Mouse (Mus musculus): ENCODE results near the gene Timm22.

Timm22 gene

GRCm38 (mm10) chr11:76388711-76389110 lies 18.0 kb upstream of the Timm22 start:
- DNase-seq (ENCODE audit: low spot score in 2 of 2): no peak

- DNase-seq (ENCODE audit: low spot score in 2 of 2): no peak
These were observed 14.2 kb upstream of the Timm22 start for GRCm38 (mm10) chr11:76392532-76392931.

- no peak for DNase-seq (ENCODE audit: low spot score in 2 of 2)
These were observed 13.8 kb upstream of the Timm22 start for GRCm38 (mm10) chr11:76392996-76393395.

GRCm38 (mm10) chr11:76397650-76398311 lies 9.0 kb upstream of the Timm22 start:
- DNase-seq (ENCODE audit: low spot score in 2 of 2): no peak

GRCm38 (mm10) chr11:76398312-76398797 lies 8.4 kb upstream of the Timm22 start:
- peak in 1 of 2 experiments; percentile 43 for DNase-seq (ENCODE audit: low spot score in 2 of 2)

- peak; percentile 84 to 94 for DNase-seq (ENCODE audit: low spot score in 2 of 2)
These were observed 7.8 kb upstream of the Timm22 start, which contains the start of gene Nxn for GRCm38 (mm10) chr11:76398798-76399586. TSS of gene Nxn (minus strand) at chr11:76399140.

GRCm38 (mm10) chr11:76399587-76400330 lies 7.0 kb upstream of the Timm22 start:
- peak in 1 of 2 experiments; percentile 18 for DNase-seq (ENCODE audit: low spot score in 2 of 2)

- DNase-seq (ENCODE audit: low spot score in 2 of 2): no peak
These were observed 5.4 kb upstream of the Timm22 start for GRCm38 (mm10) chr11:76401398-76401797.

- no peak for DNase-seq (ENCODE audit: low spot score in 2 of 2)
These were observed 1.6 kb upstream of the Timm22 start for GRCm38 (mm10) chr11:76405113-76405512.

- peak in 1 of 2 experiments; percentile 25 for DNase-seq (ENCODE audit: low spot score in 2 of 2)
These were observed 1.0 kb upstream of the Timm22 start for GRCm38 (mm10) chr11:76405626-76406264.

- peak in 1 of 2 experiments; percentile 66 for DNase-seq (ENCODE audit: low spot score in 2 of 2)
These were observed 4.1 kb downstream of the Timm22 start for GRCm38 (mm10) chr11:76410826-76411225.

- no peak for DNase-seq (ENCODE audit: low spot score in 2 of 2)
These were observed 6.5 kb downstream of the Timm22 start for GRCm38 (mm10) chr11:76413202-76413601.

GRCm38 (mm10) chr11:76415001-76415400 lies 8.2 kb downstream of the Timm22 start:
- DNase-seq (ENCODE audit: low spot score in 2 of 2): no peak

GRCm38 (mm10) chr11:76415985-76416384 lies 9.2 kb downstream of the Timm22 start:
- no peak for DNase-seq (ENCODE audit: low spot score in 2 of 2)

- DNase-seq (ENCODE audit: low spot score in 2 of 2): no peak
These were observed 11.7 kb downstream of the Timm22 start for GRCm38 (mm10) chr11:76418423-76418822.

- peak in 1 of 2 experiments; percentile 41 for DNase-seq (ENCODE audit: low spot score in 2 of 2)
These were observed 12.4 kb downstream of the Timm22 start for GRCm38 (mm10) chr11:76419179-76419578.

GRCm38 (mm10) chr11:76420896-76421295 lies 14.1 kb downstream of the Timm22 start:
- DNase-seq (ENCODE audit: low spot score in 2 of 2): no peak

GRCm38 (mm10) chr11:76425749-76426148 lies 19.0 kb downstream of the Timm22 start:
- no peak for DNase-seq (ENCODE audit: low spot score in 2 of 2)

- DNase-seq (ENCODE audit: low spot score in 2 of 2): no peak
These were observed 21.0 kb downstream of the Timm22 start for GRCm38 (mm10) chr11:76427781-76428180.

GRCm38 (mm10) chr11:76429046-76429445 lies 22.3 kb downstream of the Timm22 start:
- DNase-seq (ENCODE audit: low spot score in 2 of 2): peak; percentile 64 to 78

GRCm38 (mm10) chr11:76429556-76429955 lies 22.8 kb downstream of the Timm22 start:
- no peak for DNase-seq (ENCODE audit: low spot score in 2 of 2)

Data from thymus, postnatal 10 days (tissue).